Mouse (Mus musculus) heart, postnatal 0 days (tissue): ENCODE results near the gene Carmil1. TPM values are rescaled to one million over a fixed set of nuclear protein-coding genes. Genes with fewer than 3 reads are reported as not detected.

Source experiments
- ATAC-seq: fragments of 200-750 bp; cut with Nextera tagmentation; 2 replicates; pipeline ENCODE4 v1.8.0; 2017; ENCODE audit warnings: low read depth, moderate number of reproducible peaks, moderate library complexity; ENCODE audit not compliant: insufficient read depth
- DNase-seq: peaks from one replicate; pipeline ENCODE4 v3.0.0-alpha.2; 2016; ENCODE audit warnings: low spot score
- H3K27ac ChIP-seq: fragments of 300-500 bp; sonication (generic); 2 replicates; pipeline ENCODE4 v1.5.1; 2014; ENCODE audit warnings: low read depth, mild to moderate bottlenecking
- H3K27me3 ChIP-seq: fragments of 300-500 bp; sonication (generic); 2 replicates; pipeline ENCODE4 v1.6.1; 2014; ENCODE audit warnings: low read length, mixed read lengths; ENCODE audit not compliant: control insufficient read depth, insufficient read depth
- H3K36me3 ChIP-seq: fragments of 300-500 bp; sonication (generic); replicated peaks from 2 replicates; pipeline ENCODE4 v1.6.1; 2014; ENCODE audit warnings: low read length, mixed read lengths; ENCODE audit not compliant: control insufficient read depth, insufficient read depth
- H3K4me1 ChIP-seq: fragments of 300-500 bp; sonication (generic); 2 replicates; pipeline ENCODE4 v1.6.1; 2014; ENCODE audit warnings: antibody characterized with exemption; ENCODE audit not compliant: control insufficient read depth, insufficient read depth
- H3K4me2 ChIP-seq: fragments of 300-500 bp; sonication (generic); 2 replicates; pipeline ENCODE4 v1.6.1; 2014; ENCODE audit warnings: low read depth, mild to moderate bottlenecking, low read length, moderate library complexity
- H3K4me3 ChIP-seq: fragments of 300-500 bp; sonication (generic); 2 replicates; pipeline ENCODE4 v1.5.1; 2014; ENCODE audit warnings: low read depth, low read length
- H3K9ac ChIP-seq: fragments of 300-500 bp; sonication (generic); replicated peaks from 2 replicates; pipeline ENCODE4 v1.6.1; 2014; ENCODE audit warnings: low read depth, low read length, mixed read lengths
- H3K9me3 ChIP-seq: fragments of 300-500 bp; sonication (generic); replicated peaks from 2 replicates; pipeline ENCODE4 v1.6.1; 2016; ENCODE audit warnings: low read length; ENCODE audit not compliant: control insufficient read depth
- CTCF ChIP-seq: IDR thresholded peaks from 2 replicates; pipeline ENCODE4 v1.5.1; 2016; ENCODE audit warnings: antibody characterized with exemption, control low read depth, low read depth
- EP300 ChIP-seq: IDR thresholded peaks from 2 replicates; pipeline ENCODE4 v1.6.1; 2016; ENCODE audit warnings: antibody characterized with exemption, low read depth
- WGBS: fragments of 180-500 bp; shearing (Covaris S2); extraction: QIAGEN DNeasy Blood & Tissue Kit; methylation state at CpG from one replicate; pipeline ENCODE4 v1.1.7; 2014; 5-methylcytosine and 5-hydroxymethylcytosine counted together
- polyA plus RNA-seq: library from polyadenylated mRNA; unstranded; fragments of >200 nt; fragmentation: Nextera tagmentation; extraction: Ambion mirVana; gene quantifications from 2 replicates; pipeline ENCODE4 v1.2.1, GENCODE M21; 2015
- total RNA-seq: library from RNA; depleted of rRNA; stranded (reverse); fragments of >200 nt; gene quantifications from 2 replicates; pipeline ENCODE4 v1.2.3, GENCODE M21; 2014; ENCODE audit warnings: low replicate concordance

The Carmil1 gene
- total and polyA plus RNA-seq, 2 experiments from 2014 or later: 1.1 to 4.3 TPM

- Histone ChIP-seq H3K4me1 (no peaks in the 10 kb centered on the region), H3K9me3 (no peaks in the 10 kb centered on the region), H3K36me3 (no peaks in the 10 kb centered on the region), H3K27me3 (no peaks in the 10 kb centered on the region), H3K9ac (no peak overlapping the region), H3K4me2 (no peak overlapping the region), H3K4me3 (no peak overlapping the region), H3K27ac (peak overlapping the region; percentile 48; the same call in 1 of the 2 replicates)
- 4% methylated on average over 2 of the region's 2 CpGs for WGBS
- TF ChIP-seq CTCF (peak; percentile 76), EP300 (peak; percentile 93)
- ATAC-seq (peak; percentile 90), DNase-seq (peak; percentile 92)
These were observed 26.6 kb downstream of the Carmil1 start for GRCm38 (mm10) chr13:24253989-24254388.

GRCm38 (mm10) chr13:24253551-24253950 is 27.0 kb downstream of the Carmil1 start:
- TF ChIP-seq EP300 (no peak), CTCF (no peak)
- DNase-seq (no peak), ATAC-seq (0 out of 2 replicates have a peak, but pooled peaks have one; percentile 24)
- 45% methylated on average over 3 of the region's 3 CpGs for WGBS
- Histone ChIP-seq H3K9me3 (no peaks in the 10 kb centered on the region), H3K4me3 (no peak overlapping the region), H3K27ac (peak overlapping the region; percentile 48), H3K4me1 (no peaks in the 10 kb centered on the region), H3K9ac (no peak overlapping the region), H3K27me3 (no peaks in the 10 kb centered on the region), H3K4me2 (no peak overlapping the region), H3K36me3 (no peaks in the 10 kb centered on the region)

DNA sequence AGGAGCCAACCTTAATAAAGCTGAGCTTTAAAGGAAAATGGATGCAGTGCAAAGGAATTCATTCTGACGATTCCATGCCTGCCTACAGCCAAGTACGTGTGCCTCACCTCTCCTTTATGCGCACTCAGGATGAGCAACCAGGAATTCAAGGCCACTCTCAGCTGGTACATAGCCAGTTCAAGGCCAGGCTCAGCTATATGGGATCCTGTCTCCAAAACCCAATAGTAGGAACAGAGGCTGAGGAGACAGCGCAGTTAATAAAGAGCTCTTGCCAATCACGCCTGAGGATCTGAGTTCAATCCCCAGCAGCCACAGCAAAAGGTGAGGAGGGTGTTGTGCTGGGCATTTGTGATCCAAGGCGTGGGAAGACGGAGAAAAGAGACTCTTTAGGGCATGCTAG is 29.4 kb downstream of the Carmil1 start:
- Histone ChIP-seq H3K4me3 (no peak overlapping the region), H3K9ac (no peak overlapping the region), H3K4me2 (no peak overlapping the region), H3K27me3 (no peaks in the 10 kb centered on the region), H3K27ac (no peak overlapping the region), H3K4me1 (no peaks in the 10 kb centered on the region; the same call in 1 of the 2 replicates), H3K9me3 (no peaks in the 10 kb centered on the region), H3K36me3 (no peaks in the 10 kb centered on the region)
- DNase-seq (no peak), ATAC-seq (no peak)
- no peak for TF ChIP-seq CTCF
- TF ChIP-seq EP300: no peak
- 83% methylated on average over 7 of the region's 7 CpGs for WGBS

- no peak overlapping the region for H3K9ac ChIP-seq
- H3K27me3 ChIP-seq: no peaks in the 10 kb centered on the region
- no peaks in the 10 kb centered on the region; the same call in 1 of the 2 replicates for H3K4me1 ChIP-seq
- ATAC-seq (no peak), DNase-seq (no peak)
- WGBS: 58% methylated on average over 5 of the region's 5 CpGs
- H3K9me3 ChIP-seq: no peaks in the 10 kb centered on the region
- H3K4me2 ChIP-seq: no peak overlapping the region
- no peak for TF ChIP-seq CTCF
- no peak for TF ChIP-seq EP300
- H3K4me3 ChIP-seq: no peak overlapping the region
- H3K27ac ChIP-seq: peak overlapping the region; percentile 28; the same call in 1 of the 2 replicates
- no peaks in the 10 kb centered on the region for H3K36me3 ChIP-seq
These were observed 32.7 kb downstream of the Carmil1 start for GRCm38 (mm10) chr13:24247928-24248327.

DNA sequence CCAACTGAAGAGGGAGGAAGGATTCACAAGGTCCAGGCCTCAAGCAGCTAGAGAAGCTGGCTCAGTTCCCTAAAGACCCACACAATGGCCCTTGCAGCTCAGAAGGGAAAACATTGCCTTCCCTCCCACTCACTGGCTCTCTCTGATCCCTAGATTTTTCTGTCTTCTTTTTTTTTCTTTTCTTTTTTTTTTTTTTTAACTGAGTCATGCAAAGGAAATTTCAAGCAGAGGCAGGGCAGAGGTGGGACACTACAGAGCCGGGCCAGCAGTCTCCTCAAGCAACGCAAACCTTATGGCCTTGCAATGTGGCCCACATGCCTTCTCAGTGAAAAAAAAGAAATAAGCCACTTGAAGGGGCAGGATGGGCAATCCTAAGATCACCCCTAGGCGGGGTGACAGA is 33.2 kb downstream of the Carmil1 start:
- peak; percentile 40 for DNase-seq
- 61% methylated on average over 3 of the region's 3 CpGs for WGBS
- peak; percentile 24; the same call in 1 of the 2 replicates for ATAC-seq

DNA sequence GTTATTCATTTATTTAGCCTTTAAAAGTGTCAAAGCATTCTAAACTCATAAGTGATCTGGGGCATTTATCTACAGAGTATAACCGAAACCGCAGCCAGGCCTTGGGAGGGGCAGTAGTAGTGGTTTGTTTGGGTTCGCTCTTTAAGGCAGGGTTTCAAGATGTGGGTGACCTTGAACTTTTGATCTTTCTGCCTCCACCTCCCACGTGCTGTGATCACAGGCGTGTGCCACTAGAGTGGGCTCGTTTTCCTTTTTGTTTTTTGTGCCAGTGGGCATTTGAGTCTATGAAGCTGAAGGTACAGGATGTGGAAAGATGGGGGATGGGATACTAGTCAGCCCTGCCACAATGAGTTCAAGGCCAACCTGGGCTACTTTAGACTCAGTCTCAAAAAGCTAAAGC is 34.3 kb downstream of the Carmil1 start:
- no peak for ATAC-seq
- no peaks in the 10 kb centered on the region; the same call in 1 of the 2 replicates for H3K4me1 ChIP-seq
- 74% methylated on average over 6 of the region's 6 CpGs for WGBS

More for the DNA sequence above, 33.2 kb downstream of the Carmil1 start:
- no peak overlapping the region for H3K4me2 ChIP-seq
- no peak overlapping the region for H3K9ac ChIP-seq
- no peaks in the 10 kb centered on the region for H3K36me3 ChIP-seq
- peak overlapping the region; percentile 28; the same call in 1 of the 2 replicates for H3K27ac ChIP-seq
- no peaks in the 10 kb centered on the region for H3K9me3 ChIP-seq
- no peak overlapping the region for H3K4me3 ChIP-seq
- no peak for TF ChIP-seq EP300
- no peak for TF ChIP-seq CTCF
- no peaks in the 10 kb centered on the region for H3K27me3 ChIP-seq
- no peaks in the 10 kb centered on the region; the same call in 1 of the 2 replicates for H3K4me1 ChIP-seq

More for the DNA sequence above, 34.3 kb downstream of the Carmil1 start:
- no peaks in the 10 kb centered on the region for H3K27me3 ChIP-seq
- H3K36me3 ChIP-seq: no peaks in the 10 kb centered on the region
- no peaks in the 10 kb centered on the region for H3K9me3 ChIP-seq
- no peak for DNase-seq
- no peak overlapping the region for H3K4me3 ChIP-seq
- no peak overlapping the region for H3K4me2 ChIP-seq
- H3K9ac ChIP-seq: no peak overlapping the region
- no peak for TF ChIP-seq EP300
- TF ChIP-seq CTCF: no peak
- H3K27ac ChIP-seq: no peak overlapping the region
